Mouse (Mus musculus) heart, adult 2 months (tissue): Measurements from ENCODE around the gene Afm. TPM values are rescaled to one million over a fixed set of nuclear protein-coding genes. Genes with fewer than 3 reads are reported as not detected.
A peak's percentile ranks its signal among the peaks of the same experiment; 100 is the strongest.

Experiments used
- DNase-seq, 2 experiments: peaks; one replicate each; pipeline ENCODE4 v3.0.0; 2021
- H3K27ac ChIP-seq: fragments of 200-600 bp; 2 replicates; pipeline ENCODE4 v1.8.1; 2022
- H3K27me3 ChIP-seq: fragments of 200-500 bp; 2 replicates; pipeline ENCODE4 v1.6.1; 2012; ENCODE audit warnings: mild to moderate bottlenecking, low read length, inconsistent platforms, mixed read lengths; ENCODE audit not compliant: control insufficient read depth, insufficient read depth
- H3K36me3 ChIP-seq: fragments of 200-500 bp; 2 replicates; pipeline ENCODE4 v1.6.1; 2012; ENCODE audit warnings: low read length, inconsistent platforms; ENCODE audit not compliant: control insufficient read depth, insufficient read depth
- H3K4me1 ChIP-seq: fragments of 200-500 bp; 2 replicates; pipeline ENCODE4 v1.6.1; 2011; ENCODE audit warnings: low read length; ENCODE audit not compliant: control insufficient read depth, insufficient read depth
- H3K4me3 ChIP-seq: fragments of 200-600 bp; 2 replicates; pipeline ENCODE4 v1.8.1; 2022
- H3K79me2 ChIP-seq: fragments of 200-500 bp; replicated peaks from 2 replicates; pipeline ENCODE4 v1.6.1; 2012; ENCODE audit warnings: mild to moderate bottlenecking, inconsistent platforms, low read length, moderate library complexity, mixed read lengths; ENCODE audit not compliant: control insufficient read depth, insufficient read depth
- H3K9ac ChIP-seq: fragments of 200-500 bp; 2 replicates; pipeline ENCODE4 v1.6.1; 2012; ENCODE audit warnings: low read depth, mild to moderate bottlenecking, control low read depth, inconsistent platforms, low read length, mixed read lengths
- CTCF ChIP-seq: fragments of 200-600 bp; IDR thresholded peaks from 2 replicates; pipeline ENCODE4 v1.8.1; 2022; ENCODE audit warnings: antibody characterized with exemption, mild to moderate bottlenecking, moderate library complexity
- EP300 ChIP-seq: fragments of 200-500 bp; IDR thresholded peaks from 2 replicates; pipeline ENCODE4 v1.6.1; 2011; ENCODE audit warnings: low read depth, low read length, control low read depth; ENCODE audit not compliant: insufficient read depth
- POLR2A ChIP-seq: fragments of 200-500 bp; IDR thresholded peaks from 2 replicates; pipeline ENCODE4 v1.6.1; 2011; ENCODE audit warnings: mild to moderate bottlenecking, low read depth, low read length, control low read depth; ENCODE audit not compliant: insufficient read depth
- WGBS: fragments of 180-500 bp; shearing (Covaris S2); methylation state at CpG from one replicate; pipeline ENCODE4 v1.1.7; 2018; 5-methylcytosine and 5-hydroxymethylcytosine counted together
- intact Hi-C: fragments of 180-260 bp; cut with DNase I; formaldehyde crosslinking; loops from one replicate; pipeline ENCODE4 v1.15.1; 2025
- polyA plus RNA-seq: library from polyadenylated mRNA; depleted of rRNA; stranded (reverse); fragments of >200 nt; gene quantifications from 2 replicates; pipeline ENCODE4 v1.2.3, GENCODE M21; 2012
- total RNA-seq, 2 experiments: library from RNA; stranded (reverse); gene quantifications; 2 replicates each; pipeline ENCODE4 v1.2.3; 2021

Gene Afm
- total and polyA plus RNA-seq, 3 experiments: not detected

DNA sequence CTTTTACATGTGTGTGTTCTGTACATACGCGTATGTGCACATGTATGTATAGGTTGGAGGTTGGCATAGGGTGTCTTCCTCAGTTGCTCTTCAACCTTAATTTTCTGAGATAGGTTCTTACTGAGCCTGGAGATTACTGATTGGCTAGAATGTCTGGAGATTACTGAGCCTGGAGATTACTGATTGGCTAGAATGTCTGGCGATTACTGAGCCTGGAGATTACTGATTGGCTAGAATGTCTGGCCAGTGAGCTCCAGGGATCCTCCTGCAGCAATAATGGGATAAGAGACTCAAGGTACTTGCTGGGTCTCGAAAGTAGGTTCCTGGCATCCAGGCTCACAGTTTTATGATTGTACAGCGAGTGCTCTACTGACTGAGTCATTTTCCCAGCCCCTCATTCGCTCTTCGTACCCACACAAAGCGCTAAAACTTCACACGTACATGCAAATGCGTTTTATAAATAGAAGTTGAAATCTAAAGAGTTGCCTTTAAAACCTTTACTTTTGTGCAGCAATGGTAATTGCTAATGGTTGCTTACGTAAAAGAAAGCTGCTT lies 43.1 kb downstream of the Afm start:
- Histone ChIP-seq H3K79me2 (no peaks in the 10 kb centered on the region), H3K36me3 (no peaks in the 10 kb centered on the region), H3K4me1 (no peaks in the 10 kb centered on the region), H3K27me3 (no peaks in the 10 kb centered on the region), H3K27ac (no peak overlapping the region), H3K9ac (no peak overlapping the region), H3K4me3 (no peak overlapping the region)
- no peak for DNase-seq
- TF ChIP-seq EP300: no peak
- TF ChIP-seq POLR2A: no peak
- no peak for TF ChIP-seq CTCF
- intact Hi-C loops: no loop called here
- WGBS: 94% methylated on average over 11 of the region's 11 CpGs

DNA sequence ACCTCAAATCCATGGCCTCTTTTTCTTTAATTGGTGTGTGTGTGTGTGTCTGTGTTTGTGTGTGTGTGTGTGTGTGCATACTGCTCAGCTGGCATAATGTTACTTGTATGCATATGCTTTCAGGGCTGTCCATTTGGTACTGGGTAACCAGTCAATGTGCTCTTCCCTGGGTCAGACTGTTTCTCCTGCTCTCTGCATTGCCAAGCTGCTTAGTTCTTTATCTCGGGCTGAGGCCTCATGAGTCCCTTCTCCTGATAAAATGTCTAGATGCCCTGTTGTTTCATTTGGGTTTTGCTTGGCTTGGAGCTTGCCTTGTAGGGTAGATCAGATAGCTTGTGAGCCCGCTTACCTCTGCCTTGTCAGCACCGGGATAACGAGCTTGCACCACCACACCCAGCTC lies 44.1 kb downstream of the Afm start:
- H3K27ac ChIP-seq: no peak overlapping the region
- H3K4me3 ChIP-seq: no peak overlapping the region
- H3K79me2 ChIP-seq: no peaks in the 10 kb centered on the region
- TF ChIP-seq POLR2A (no peak), CTCF (no peak), EP300 (no peak)
- no peak overlapping the region for H3K9ac ChIP-seq
- H3K36me3 ChIP-seq: no peaks in the 10 kb centered on the region
- no peaks in the 10 kb centered on the region for H3K4me1 ChIP-seq
- intact Hi-C loops: no loop called here
- no peaks in the 10 kb centered on the region for H3K27me3 ChIP-seq
- no peak for DNase-seq
- WGBS: 59% methylated on average over 4 of the region's 4 CpGs

DNA sequence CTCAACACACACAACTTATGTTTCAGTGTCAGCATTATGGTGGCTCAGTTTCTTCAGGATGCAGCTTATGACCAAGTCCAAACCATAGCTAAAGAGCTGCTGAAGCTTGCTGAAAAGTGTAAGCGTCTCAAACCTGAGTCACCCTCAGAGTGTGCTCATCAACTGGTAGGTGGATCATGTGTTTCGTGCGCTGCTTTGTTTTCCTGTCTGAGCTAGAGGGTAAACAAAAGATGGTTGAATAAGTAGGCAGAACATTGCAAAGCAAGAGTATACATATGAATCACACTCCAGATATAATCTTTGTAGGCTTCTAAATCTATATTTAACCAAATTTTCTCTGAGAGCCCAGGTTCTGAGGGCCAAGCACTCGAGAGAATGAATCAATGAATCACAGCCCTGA lies 45.4 kb downstream of the Afm start:
- H3K4me1 ChIP-seq: no peaks in the 10 kb centered on the region
- no peaks in the 10 kb centered on the region for H3K36me3 ChIP-seq
- no peaks in the 10 kb centered on the region for H3K79me2 ChIP-seq
- H3K27me3 ChIP-seq: no peaks in the 10 kb centered on the region
- DNase-seq: no peak
- TF ChIP-seq CTCF (no peak), POLR2A (no peak), EP300 (no peak)
- no peak overlapping the region for H3K27ac ChIP-seq
- WGBS: 82% methylated on average over 4 of the region's 4 CpGs
- H3K9ac ChIP-seq: no peak overlapping the region
- H3K4me3 ChIP-seq: no peak overlapping the region
- intact Hi-C loops: no loop called here

DNA sequence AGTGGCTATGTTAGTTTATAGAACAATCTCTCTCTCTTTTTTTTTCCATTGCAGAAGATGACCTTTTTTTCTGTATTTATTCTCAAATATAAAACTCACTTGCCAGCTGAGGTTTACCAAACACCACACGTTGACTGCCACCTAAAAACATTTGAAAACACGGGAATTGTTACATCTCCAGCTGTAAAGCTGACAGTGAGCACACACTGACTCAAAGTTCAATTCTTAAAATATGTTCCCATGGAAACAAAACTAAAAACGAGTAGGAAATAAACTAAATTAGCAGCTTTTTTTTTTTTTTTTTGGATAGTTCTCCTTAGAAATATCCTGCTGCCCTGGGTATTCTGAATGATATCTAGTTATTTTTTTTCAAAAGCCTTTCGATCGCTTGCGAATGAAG lies 46.5 kb downstream of the Afm start:
- intact Hi-C loops: no loop called here
- Histone ChIP-seq H3K27me3 (no peaks in the 10 kb centered on the region), H3K27ac (no peak overlapping the region), H3K79me2 (no peaks in the 10 kb centered on the region), H3K36me3 (no peaks in the 10 kb centered on the region), H3K9ac (no peak overlapping the region), H3K4me3 (no peak overlapping the region), H3K4me1 (no peaks in the 10 kb centered on the region)
- 72% methylated on average over 6 of the region's 6 CpGs for WGBS
- TF ChIP-seq CTCF (no peak), POLR2A (no peak), EP300 (no peak)
- no peak for DNase-seq

DNA sequence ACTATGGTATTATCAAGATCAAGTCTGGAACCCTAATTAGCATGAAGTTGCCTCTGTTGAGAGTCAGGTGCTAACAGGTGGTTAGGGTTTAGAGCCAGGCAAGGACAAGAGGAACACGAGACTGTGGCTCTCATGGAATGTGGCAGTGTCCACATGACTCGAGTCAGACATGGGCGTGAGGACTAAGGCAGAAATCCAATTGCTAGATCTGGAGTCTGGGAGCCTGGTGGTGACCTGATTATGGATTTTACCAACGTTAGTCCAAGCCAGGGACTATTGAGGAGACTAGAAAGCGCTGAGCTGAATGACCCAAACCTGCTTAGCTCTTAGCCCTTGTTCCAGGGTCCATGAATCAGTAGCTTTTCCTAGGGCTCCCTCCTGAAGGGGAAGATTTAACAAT lies 49.1 kb downstream of the Afm start:
- WGBS: 40% methylated on average over 5 of the region's 5 CpGs
- Histone ChIP-seq H3K4me3 (no peak overlapping the region), H3K79me2 (no peaks in the 10 kb centered on the region), H3K4me1 (no peaks in the 10 kb centered on the region), H3K27ac (no peak overlapping the region), H3K36me3 (no peaks in the 10 kb centered on the region), H3K9ac (no peak overlapping the region), H3K27me3 (no peaks in the 10 kb centered on the region)
- TF ChIP-seq POLR2A: no peak
- TF ChIP-seq EP300: 0 out of 2 replicates have a peak, but pooled peaks have one; percentile 27
- no peak for DNase-seq
- intact Hi-C loops: no loop called here

DNA sequence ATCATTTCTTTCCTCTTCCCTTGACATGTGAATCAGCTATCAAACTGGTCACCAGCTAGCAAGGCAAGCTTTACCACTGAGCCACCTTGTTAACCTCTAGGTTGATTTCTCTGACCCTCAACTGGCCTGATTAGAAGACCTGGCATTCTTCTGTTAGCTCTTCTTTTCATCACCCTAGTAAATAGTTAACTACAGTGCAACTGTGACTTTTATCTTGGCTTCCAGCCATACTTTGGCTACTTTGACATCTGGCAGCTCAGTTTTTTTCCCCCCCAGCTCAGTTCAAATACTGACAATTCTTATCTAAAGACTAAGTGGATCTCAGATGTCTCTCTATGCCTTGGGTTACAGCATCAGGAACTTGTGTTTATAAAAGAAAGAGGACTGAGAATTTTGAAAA lies 49.6 kb downstream of the Afm start:
- no peak overlapping the region for H3K27ac ChIP-seq
- no peaks in the 10 kb centered on the region for H3K27me3 ChIP-seq
- intact Hi-C loops: no loop called here
- H3K9ac ChIP-seq: no peak overlapping the region
- no peaks in the 10 kb centered on the region for H3K79me2 ChIP-seq
- no peak for DNase-seq
- no peaks in the 10 kb centered on the region for H3K4me1 ChIP-seq
- H3K4me3 ChIP-seq: no peak overlapping the region
- TF ChIP-seq CTCF (no peak), EP300 (no peak), POLR2A (no peak)
- no peaks in the 10 kb centered on the region for H3K36me3 ChIP-seq

DNA sequence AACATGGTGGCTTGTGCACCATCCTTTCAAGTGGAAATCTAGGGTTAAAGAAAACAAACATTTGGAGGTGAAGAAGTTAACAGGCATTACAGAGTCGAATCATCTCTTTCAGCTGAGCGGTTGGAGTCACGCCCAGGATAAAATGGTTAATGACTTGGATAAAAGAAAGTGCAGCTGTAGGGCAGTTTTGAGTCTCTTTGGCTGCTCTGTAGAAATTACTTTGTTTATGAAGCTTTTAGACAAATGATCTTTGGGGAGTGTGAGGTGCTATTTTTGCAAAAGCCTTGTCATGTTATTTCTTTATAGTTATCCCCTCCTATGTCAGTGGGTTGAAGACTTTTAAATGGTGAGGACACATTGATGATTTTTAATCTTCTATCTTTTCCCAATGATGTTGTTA lies 52.5 kb downstream of the Afm start:
- Histone ChIP-seq H3K27me3 (no peaks in the 10 kb centered on the region), H3K9ac (no peak overlapping the region), H3K4me3 (no peak overlapping the region), H3K27ac (no peak overlapping the region), H3K36me3 (no peaks in the 10 kb centered on the region), H3K79me2 (no peaks in the 10 kb centered on the region), H3K4me1 (no peaks in the 10 kb centered on the region)
- WGBS: 56% methylated on average over 3 of the region's 3 CpGs
- intact Hi-C loops: no loop called here
- DNase-seq: no peak
- no peak for TF ChIP-seq EP300
- TF ChIP-seq CTCF: no peak
- TF ChIP-seq POLR2A: no peak
